Mouse (Mus musculus) T-helper 2 cell (primary cell): Measurements from ENCODE around the gene Coro7.

Experiments
- in situ Hi-C: fragments of 300-600 bp; cut with MboI, MseI; formaldehyde crosslinking; loops from one replicate; pipeline ENCODE4 v1.15.1; 2025; ENCODE audit warnings: high pct_unique_total_duplicates

Gene Coro7

GRCm38 (mm10) chr16:4615297-4615696 is 64.3 kb downstream of the Coro7 start:
- in situ Hi-C loops = no loop called here

DNA sequence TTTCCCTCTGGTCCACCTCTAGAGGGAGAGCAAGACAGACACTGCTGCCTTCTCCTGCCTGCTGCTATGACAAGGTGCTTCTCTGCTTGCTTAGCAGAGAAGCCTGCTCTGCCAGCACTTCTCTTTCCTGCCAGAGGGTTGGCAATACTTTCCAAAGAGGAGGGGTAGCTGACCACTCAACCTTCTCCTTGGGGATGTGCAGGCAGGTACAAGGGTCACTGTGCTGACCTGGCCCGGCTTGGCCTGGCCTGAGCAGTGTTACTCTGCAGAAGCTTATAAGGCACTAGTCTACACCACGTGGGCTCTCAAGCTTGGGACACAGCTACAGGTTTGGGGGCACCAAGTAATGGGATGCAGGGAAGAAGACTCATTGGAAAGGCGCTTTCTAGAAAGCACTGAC is 64.9 kb downstream of the Coro7 start:
- in situ Hi-C loops = loop anchor here (5.0 kb wide), 1 partner anchor 117 kb away; no protein-coding TSS in a partner anchor

DNA sequence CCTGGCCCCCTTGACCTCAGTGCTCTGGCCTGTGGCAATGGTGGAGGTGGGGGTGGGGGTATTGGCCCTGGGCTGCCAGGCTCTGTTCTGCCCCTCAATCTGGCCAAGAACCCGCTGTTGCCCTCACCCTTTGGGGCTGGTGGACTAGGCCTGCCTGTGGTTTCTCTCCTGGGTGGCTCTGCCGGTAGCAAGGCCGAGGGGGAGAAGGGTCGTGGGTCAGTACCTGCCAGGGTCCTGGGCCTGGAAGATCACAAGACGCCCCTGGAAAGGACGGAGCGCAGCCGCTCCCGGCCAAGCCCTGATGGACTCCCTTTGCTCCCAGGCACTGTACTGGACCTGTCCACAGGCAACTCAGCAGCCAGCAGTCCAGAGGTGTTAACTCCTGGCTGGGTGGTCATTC is 65.8 kb downstream of the Coro7 start:
- in situ Hi-C loops = loop anchor here (5.0 kb wide), 1 partner anchor 116 kb away; no protein-coding TSS in a partner anchor

DNA sequence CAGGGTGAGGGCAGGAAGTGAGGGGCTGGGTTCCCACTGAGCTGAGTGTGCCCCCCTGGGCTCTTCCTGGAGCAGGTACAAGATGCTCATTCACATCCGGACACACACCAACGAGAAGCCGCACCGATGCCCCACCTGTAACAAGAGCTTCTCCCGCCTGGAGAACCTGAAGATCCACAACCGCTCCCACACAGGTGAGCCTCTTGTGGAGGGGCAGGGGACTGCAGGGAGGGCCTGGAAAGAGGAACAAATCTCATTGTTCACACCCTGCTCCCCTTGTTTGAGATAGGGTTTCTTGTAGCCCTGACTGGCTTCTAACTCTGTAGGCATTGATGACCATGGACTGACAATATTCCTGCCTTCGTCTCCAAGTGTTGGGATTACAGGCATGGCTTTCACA is 67.9 kb downstream of the Coro7 start:
- in situ Hi-C loops = loop anchor here (5.0 kb wide), 1 partner anchor 114 kb away; no protein-coding TSS in a partner anchor

GRCm38 (mm10) chr16:4611193-4611592 is 68.4 kb downstream of the Coro7 start:
- in situ Hi-C loops = loop anchor here (5.0 kb wide), 1 partner anchor 114 kb away; no protein-coding TSS in a partner anchor

DNA sequence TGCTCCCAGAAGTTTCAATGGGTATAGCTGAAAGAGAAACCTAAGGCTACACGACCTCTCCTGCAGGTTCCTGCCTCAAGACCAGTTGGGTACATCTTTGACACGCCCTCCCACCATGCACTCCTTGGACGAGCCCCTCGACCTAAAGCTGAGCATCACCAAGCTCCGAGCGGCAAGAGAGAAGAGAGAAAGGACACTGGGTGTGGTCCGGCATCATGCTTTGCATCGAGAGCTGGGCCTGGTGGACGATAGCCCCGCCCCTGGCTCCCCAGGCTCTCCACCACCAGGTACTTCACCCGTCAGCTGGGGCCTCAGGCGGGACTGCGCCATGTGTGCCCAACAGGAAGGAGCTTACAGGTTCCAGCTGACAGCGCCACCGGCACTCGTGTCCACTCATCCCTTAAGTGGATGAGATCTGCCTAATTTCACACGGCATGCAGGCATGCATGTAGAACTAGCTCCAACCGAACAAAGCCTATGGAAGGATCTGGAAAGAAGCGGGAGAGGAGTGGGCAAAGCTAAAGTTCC is 71.0 kb downstream of the Coro7 start:
- in situ Hi-C loops = loop anchor here (5.0 kb wide), 1 partner anchor 41 kb away; no protein-coding TSS in a partner anchor

GRCm38 (mm10) chr16:4607818-4608531 is 71.6 kb downstream of the Coro7 start:
- in situ Hi-C loops = loop anchor here (5.0 kb wide), 1 partner anchor 41 kb away; no protein-coding TSS in a partner anchor

GRCm38 (mm10) chr16:4606431-4607084 is 73.0 kb downstream of the Coro7 start:
- in situ Hi-C loops = loop anchor here (5.0 kb wide), 1 partner anchor 39 kb away; no protein-coding TSS in a partner anchor

DNA sequence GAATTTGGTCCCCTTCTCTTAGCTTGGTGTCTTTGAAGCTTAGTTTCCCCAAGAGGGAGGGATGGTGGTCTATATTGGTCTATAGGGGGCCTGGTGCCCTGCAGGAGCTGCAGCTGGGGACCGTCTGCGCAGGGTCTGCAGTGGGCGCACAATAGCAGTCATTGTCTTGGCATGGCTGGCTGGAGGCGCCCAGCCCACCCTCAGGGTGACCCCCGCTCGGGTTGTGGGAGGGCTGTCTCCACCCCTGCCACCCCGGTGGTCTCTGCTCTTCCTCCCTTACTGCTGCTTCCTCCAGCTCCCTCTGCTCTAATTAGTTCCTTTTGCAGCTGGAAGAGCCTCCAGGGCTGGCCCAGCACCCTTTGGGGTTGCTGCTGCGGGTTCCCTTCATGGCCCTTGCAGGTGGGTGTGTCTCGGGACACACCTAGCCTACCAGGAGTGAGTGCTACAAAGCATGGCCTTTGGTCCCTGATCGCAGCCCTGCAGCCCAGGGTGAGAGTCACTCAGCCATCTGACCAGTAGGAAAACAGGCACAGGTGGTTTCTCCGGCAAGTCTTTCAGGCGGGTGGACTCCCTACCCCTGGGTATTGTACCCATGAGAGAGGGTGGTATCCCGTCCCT is 74.0 kb downstream of the Coro7 start:
- in situ Hi-C loops = loop anchor here (5.0 kb wide), 1 partner anchor 38 kb away; no protein-coding TSS in a partner anchor

GRCm38 (mm10) chr16:4604293-4604837 is 75.2 kb downstream of the Coro7 start:
- in situ Hi-C loops = loop anchor here (5.0 kb wide), 1 partner anchor 302 kb away; no protein-coding TSS in a partner anchor

- in situ Hi-C loops = loop anchor here (5.0 kb wide), 1 partner anchor 301 kb away; no protein-coding TSS in a partner anchor
These were observed 76.1 kb downstream of the Coro7 start for GRCm38 (mm10) chr16:4603453-4603837.

DNA sequence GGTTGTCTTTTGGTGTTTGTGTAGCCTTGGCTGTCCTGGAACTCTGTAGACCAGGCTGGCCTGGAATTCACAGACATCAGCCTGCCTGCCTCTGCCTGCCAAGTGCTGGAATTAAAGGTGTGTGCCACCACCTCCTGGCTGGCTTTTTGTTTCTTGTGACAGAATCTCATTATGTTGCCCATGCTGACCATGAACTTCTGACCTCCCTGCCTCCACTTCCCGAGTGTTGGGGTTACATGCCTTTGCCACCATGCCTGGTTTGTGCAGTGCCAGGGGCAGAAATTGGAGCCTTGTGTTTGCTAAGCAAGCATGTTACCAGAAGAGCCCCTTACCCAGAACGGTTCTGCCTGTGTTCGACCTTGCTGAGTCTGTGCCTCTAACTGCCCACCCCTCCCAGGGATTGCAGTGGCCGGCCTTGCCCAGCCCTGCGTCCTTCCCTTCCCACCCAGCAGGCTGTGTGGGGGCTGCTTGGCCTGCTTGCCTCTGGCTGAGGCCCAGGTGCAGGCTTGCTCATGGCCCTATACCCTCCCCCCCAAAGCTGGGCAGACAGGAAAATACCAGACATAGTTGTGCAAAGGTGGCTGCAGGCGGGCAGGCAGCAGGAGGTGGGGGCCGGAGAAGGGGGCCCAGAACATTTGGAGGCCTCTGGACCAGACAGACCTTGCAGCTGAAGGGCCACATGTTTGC is 76.7 kb downstream of the Coro7 start:
- in situ Hi-C loops = loop anchor here (5.0 kb wide), 1 partner anchor 301 kb away; no protein-coding TSS in a partner anchor

- in situ Hi-C loops = loop anchor here (5.0 kb wide), 1 partner anchor 300 kb away; no protein-coding TSS in a partner anchor
These were observed 77.4 kb downstream of the Coro7 start for GRCm38 (mm10) chr16:4602189-4602588.

GRCm38 (mm10) chr16:4600701-4601310 is 78.8 kb downstream of the Coro7 start:
- in situ Hi-C loops = loop anchor here (5.0 kb wide), 1 partner anchor 299 kb away; no protein-coding TSS in a partner anchor

DNA sequence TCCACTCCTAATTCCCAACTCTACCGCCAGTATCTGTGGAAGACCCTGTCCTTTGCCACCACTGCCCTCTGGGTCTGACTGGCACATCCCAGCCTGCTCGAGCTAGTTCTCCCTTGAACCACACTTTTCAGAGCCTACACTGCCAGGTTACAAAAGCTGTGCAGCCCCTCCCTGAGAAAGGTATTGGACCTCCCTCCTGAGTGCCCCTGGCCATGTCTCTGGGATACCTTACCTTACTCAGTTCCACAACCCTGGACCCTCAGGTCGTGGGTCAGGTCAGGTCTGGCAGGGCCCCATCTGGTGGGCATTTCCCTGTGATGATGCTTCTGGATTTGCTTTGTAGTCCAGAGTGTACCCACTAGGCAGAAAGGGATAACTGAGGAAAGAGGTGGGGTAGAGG is 80.0 kb downstream of the Coro7 start:
- in situ Hi-C loops = loop anchor here (5.0 kb wide), 1 partner anchor 297 kb away; no protein-coding TSS in a partner anchor

- in situ Hi-C loops = no loop called here
These were observed 80.6 kb downstream of the Coro7 start for GRCm38 (mm10) chr16:4598891-4599543.

DNA sequence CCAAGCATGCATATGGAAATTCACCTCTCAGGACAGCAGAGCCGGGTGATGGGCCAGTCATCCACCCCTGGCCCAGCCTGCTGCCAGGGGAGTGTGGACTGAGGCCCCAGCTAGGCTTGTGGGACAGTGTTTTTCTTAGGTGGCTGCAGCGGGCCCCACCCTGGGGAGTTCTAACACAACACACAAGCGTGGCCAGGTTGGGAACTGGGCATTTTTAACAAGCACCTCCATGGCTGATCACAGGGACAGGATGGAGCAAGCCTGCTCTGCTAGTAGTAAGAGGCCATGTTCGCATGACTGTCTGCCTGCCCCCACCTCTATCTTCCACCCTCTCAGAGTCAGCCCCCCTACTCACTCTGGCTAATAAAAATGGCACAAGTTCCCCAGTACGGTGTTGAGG is 81.5 kb downstream of the Coro7 start:
- in situ Hi-C loops = no loop called here

DNA sequence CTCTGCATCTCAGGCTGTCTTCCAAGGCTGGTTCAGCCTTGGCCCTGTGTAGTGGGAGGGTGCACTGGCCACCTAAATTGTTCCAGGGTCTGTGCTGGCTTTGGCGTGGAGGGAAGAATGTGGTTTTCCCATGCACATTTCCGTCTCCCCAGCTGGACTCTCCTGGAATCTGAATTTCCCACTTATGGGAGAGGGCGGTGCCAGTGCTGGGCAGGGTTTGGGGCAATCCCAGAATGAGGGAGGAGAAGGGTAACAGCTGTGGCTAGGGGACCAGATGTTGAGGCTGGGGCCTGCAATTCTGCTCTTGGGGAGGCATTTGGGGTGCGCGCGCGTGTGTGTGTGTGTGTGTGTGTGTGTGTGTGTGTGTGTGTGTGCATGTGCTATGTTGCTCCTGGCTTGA is 82.3 kb downstream of the Coro7 start:
- in situ Hi-C loops = no loop called here

GRCm38 (mm10) chr16:4596836-4597235 is 82.7 kb downstream of the Coro7 start:
- in situ Hi-C loops = no loop called here
